ENCODE assay signal across 1 mouse cellular context in genomic region chr15:89102646-89103045, GRCm38 (mm10).
TF ChIP-seq lines count a peak whose summit lies in the region.

No protein-coding gene starts in this region.

TF ChIP-seq in myocyte, 11 proteins besides CTCF, POLR2A, EP300 and RAD21:
- TF ChIP-seq POLR2AphosphoS2 (IDR thresholded peaks at IDR 0.05; ENCODE audit: insufficient read length, low read depth) (peak; percentile 72), REST (IDR thresholded peaks at IDR 0.05; ENCODE audit: insufficient read depth, insufficient read length) (no peak)
